Mouse (Mus musculus): Measurements from ENCODE around the gene Alg14. TPM values are rescaled to one million over a fixed set of nuclear protein-coding genes. Genes with fewer than 3 reads are reported as not detected.

The Alg14 gene
- polyA plus RNA-seq, 1 experiment from 2014 or later = 14.2 TPM

DNA sequence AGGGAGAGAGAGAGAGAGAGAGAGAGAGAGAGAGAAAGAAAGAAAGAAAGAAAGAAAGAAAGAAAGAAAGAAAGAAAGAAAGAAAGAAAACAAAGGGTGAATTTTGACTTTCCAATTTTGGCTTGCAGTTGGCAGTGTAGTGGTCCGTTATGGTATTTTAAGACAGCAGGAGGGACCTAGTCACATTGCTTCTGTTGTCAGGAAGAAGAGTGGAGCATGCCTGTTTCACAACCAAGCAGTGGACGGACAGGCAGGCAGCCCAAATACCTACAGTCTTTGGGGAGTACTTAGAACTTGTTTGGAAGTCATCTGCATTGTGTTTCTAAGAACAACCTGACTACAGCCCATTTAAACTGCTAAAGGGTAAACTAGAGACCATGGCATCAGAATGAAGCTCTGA is 47.1 kb downstream of the Alg14 start:
- Histone ChIP-seq H3K27ac (no peak overlapping the region), H3K79me2 (ENCODE audit: inconsistent target) (no peaks in the 10 kb centered on the region), H3K4me3 (ENCODE audit: inconsistent target) (no peak overlapping the region), H3K36me3 (ENCODE audit: inconsistent target) (no peaks in the 10 kb centered on the region)
- WGBS (ENCODE audit: missing documents) = 25% methylated on average over 2 of the region's 2 CpGs

DNA sequence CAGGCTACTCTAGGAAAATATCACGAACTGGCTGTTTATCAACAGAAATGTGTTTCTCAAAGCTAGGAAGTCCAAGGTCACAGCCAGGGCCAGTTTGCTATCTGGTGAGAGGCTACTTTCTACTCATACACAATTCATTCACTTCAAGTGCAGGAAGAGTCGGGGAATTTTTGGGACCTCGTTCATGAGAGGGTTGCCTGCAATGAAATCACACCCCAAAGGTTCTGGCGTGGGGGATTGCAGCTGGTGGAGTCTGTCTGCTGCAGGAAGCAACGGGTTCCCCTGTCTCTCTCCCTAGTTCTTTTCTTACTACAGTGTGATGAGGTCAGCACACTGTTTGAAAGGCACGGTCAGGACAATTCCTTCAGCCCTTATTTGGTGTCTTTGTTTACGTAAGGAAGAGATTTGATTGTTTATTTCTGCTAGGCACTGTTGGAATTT is 48.8 kb downstream of the Alg14 start:
- Histone ChIP-seq H3K4me3 (ENCODE audit: inconsistent target) (no peak overlapping the region), H3K27ac (no peak overlapping the region), H3K36me3 (ENCODE audit: inconsistent target) (no peaks in the 10 kb centered on the region), H3K79me2 (ENCODE audit: inconsistent target) (no peaks in the 10 kb centered on the region)
- WGBS (ENCODE audit: missing documents) = 39% methylated on average over 6 of the region's 7 CpGs

DNA sequence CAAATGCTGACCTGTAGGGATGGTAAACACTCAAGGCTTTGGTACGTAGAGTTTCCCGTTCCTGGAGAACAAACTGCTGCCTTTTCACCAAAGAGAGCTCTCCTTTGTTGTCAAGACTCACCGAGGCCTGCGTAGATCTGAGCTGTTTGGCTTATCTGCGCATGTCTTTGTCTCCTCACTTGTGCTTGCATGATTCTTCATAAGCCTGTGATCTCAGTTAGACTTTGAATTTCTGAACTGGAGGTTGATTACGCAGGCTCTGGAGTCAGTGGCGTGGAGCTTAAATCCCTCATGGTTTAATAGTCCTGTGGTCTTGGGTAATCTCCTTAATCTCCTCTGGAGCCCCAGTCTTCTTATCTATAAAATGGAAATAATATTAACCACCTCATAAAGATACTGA is 51.7 kb downstream of the Alg14 start:
- Histone ChIP-seq H3K36me3 (ENCODE audit: inconsistent target) (no peaks in the 10 kb centered on the region), H3K79me2 (ENCODE audit: inconsistent target) (no peaks in the 10 kb centered on the region), H3K4me3 (ENCODE audit: inconsistent target) (no peak overlapping the region), H3K27ac (no peak overlapping the region)
- 99% methylated on average over 7 of the region's 7 CpGs for WGBS (ENCODE audit: missing documents)

DNA sequence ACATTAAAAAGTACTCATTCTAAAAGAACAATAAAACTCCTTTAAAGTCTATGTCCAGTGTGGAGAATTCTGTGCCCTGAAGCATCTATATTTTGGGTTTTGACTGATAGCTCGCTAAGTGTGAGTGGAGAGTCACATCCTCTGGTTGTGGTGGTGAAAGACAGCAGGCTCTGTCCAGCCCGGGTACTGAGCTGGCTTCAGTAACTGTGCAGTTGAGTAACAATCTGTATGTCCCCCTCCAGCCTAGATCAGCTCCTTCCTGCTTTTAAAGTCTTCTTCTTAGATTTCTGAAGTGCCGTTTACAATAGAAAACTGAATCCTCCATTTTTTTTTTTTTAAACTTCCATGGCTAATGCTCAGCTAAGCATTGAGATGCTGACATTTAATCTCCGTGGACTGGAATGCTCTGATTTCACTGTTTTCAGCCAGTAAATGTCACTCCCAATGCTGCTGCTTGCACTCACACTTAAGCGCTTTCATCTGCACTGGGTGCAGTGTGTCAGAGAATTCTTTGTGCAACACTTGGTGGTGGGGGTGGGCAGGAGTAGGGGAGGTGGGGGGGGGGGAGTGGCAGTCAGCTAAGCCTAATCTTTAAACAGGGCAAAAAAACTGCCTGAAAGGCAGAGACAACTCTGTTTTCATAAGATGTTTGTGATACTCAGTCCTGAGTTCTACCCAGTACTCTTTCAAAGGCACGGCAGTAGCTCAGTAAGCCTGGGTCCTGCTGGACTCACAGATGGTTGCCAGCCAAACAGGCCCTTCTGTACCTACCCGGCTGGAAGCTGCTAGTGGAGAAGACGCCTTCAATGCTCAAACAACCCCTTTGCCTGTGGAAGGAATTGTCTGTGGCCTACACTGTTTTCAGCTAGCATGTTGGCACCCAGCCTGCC is 52.7 kb downstream of the Alg14 start:
- Histone ChIP-seq H3K36me3 (ENCODE audit: inconsistent target) (no peaks in the 10 kb centered on the region), H3K79me2 (ENCODE audit: inconsistent target) (no peaks in the 10 kb centered on the region), H3K27ac (0 out of 2 replicates have a peak overlapping the region, but pooled peaks have one; percentile 8), H3K4me3 (ENCODE audit: inconsistent target) (no peak overlapping the region)
- WGBS (ENCODE audit: missing documents) = 35% methylated on average over 8 of the region's 8 CpGs

GRCm38 (mm10) chr3:121344951-121345642 is 53.5 kb downstream of the Alg14 start:
- Histone ChIP-seq H3K79me2 (ENCODE audit: inconsistent target) (no peaks in the 10 kb centered on the region), H3K36me3 (ENCODE audit: inconsistent target) (no peaks in the 10 kb centered on the region), H3K27ac (0 out of 2 replicates have a peak overlapping the region, but pooled peaks have one; percentile 8), H3K4me3 (ENCODE audit: inconsistent target) (no peak overlapping the region)
- WGBS (ENCODE audit: missing documents) = 17% methylated on average over 10 of the region's 11 CpGs

GRCm38 (mm10) chr3:121345643-121346000 is 54.0 kb downstream of the Alg14 start:
- no peaks in the 10 kb centered on the region for H3K36me3 ChIP-seq (ENCODE audit: inconsistent target)
- H3K4me3 ChIP-seq (ENCODE audit: inconsistent target) = no peak overlapping the region
- no peak overlapping the region for H3K27ac ChIP-seq
- 70% methylated on average over 6 of the region's 6 CpGs for WGBS (ENCODE audit: missing documents)
- no peaks in the 10 kb centered on the region for H3K79me2 ChIP-seq (ENCODE audit: inconsistent target)

DNA sequence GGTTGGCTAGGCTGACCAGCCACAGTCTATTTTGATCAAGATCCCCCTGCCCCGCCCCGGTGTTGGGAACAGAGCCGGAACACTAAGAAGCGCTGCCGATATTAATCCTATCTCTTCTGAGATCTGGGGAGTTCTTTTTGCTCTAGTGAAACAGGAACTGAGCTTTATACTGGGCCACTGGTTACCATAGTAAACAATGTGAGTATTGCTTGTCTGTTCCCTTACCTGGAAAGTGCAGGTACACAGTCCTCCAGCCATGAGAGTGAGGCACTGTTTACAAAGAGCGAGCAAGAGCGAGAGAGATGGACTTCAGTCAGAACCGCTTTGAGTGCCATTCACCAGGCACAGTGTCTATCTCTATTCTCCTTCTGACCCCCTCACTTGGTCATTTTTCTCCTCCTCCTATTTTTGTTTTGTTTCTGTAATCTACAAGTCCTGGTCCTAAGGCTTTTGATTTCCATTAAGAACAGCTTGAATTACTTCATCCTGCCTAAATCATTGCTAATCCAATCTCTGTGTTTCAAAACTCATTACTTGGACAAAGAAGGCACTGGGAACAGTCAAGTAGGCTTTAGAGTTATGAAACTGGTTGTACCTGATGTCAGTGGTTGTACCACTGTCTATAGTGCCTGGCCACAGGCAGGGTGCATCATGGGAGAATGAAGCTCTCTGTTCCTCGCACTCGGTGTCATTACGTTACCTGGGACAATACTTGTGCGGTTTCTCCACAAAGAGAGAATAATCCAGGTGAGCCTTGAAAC is 55.1 kb downstream of the Alg14 start:
- no peaks in the 10 kb centered on the region for H3K79me2 ChIP-seq (ENCODE audit: inconsistent target)
- no peak overlapping the region for H3K27ac ChIP-seq
- no peaks in the 10 kb centered on the region for H3K36me3 ChIP-seq (ENCODE audit: inconsistent target)
- 68% methylated on average over 11 of the region's 12 CpGs for WGBS (ENCODE audit: missing documents)
- H3K4me3 ChIP-seq (ENCODE audit: inconsistent target) = no peak overlapping the region

DNA sequence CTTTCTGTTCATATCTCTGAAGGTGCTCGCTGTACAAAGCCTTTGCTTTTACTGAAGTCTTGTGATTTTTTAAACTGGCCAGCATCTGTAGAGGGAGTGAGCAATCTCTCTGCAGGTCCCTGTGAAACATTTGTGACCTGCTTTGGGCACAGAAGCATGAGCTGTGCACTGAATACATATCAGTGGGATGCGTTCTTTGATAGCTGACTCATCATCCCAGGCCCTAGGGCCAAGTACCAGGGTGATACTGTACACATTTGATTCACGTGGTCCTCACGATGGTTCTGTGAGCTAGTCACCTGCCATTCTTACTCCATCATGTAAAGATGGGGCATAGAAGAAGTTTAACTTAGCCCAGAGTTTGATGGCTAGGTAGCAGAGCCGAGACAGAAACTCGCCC is 57.2 kb downstream of the Alg14 start:
- Histone ChIP-seq H3K27ac (no peak overlapping the region), H3K79me2 (ENCODE audit: inconsistent target) (no peaks in the 10 kb centered on the region), H3K36me3 (ENCODE audit: inconsistent target) (no peaks in the 10 kb centered on the region), H3K4me3 (ENCODE audit: inconsistent target) (no peak overlapping the region)
- 95% methylated on average over 6 of the region's 6 CpGs for WGBS (ENCODE audit: missing documents)

DNA sequence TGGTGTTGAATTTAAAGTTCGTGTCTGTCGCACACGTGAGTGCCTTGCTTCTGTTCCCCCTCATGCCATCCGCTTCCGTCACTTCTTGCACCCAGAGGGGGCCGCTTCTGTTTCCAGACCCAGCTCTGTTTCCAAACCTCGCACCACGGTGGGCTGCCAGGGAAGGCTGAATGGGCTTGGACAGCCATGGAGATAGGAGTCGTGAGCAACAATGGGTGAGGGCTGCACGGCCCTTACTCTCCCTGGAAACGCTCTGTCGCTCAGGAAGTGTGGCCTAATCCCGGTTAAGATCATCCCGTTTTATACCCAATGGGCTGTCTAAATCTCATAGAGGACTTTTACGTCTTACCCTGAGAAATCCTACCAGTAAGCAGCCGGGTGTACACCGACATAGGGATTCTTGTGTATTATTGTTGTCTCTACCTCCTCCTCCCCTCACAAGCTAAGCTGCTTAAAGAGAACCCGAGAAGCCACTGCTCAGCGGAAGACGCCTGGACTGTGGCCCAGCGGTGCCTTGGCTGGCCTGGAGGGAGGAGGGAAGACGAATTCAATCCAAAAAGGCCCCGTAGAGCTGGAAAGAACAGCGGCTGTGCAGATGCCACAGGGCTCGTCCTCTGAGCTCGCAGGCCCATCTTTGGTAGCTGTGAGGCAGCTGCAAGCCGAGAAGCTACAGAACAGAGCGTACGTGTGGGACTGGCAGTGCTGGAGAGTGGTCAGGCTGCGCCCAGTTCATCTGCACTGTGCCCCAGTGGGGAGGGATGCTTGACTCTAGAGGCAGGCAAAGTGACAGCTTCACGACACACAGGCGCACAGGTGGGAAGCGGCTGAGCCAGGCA is 58.0 kb downstream of the Alg14 start:
- Histone ChIP-seq H3K36me3 (ENCODE audit: inconsistent target) (no peaks in the 10 kb centered on the region), H3K79me2 (ENCODE audit: inconsistent target) (no peaks in the 10 kb centered on the region), H3K4me3 (ENCODE audit: inconsistent target) (no peak overlapping the region), H3K27ac (no peak overlapping the region)
- WGBS (ENCODE audit: missing documents) = 96% methylated on average over 32 of the region's 33 CpGs

- WGBS (ENCODE audit: missing documents) = 49% methylated on average over 6 of the region's 6 CpGs
- Histone ChIP-seq H3K79me2 (ENCODE audit: inconsistent target) (no peaks in the 10 kb centered on the region), H3K36me3 (ENCODE audit: inconsistent target) (no peaks in the 10 kb centered on the region), H3K4me3 (ENCODE audit: inconsistent target) (no peak overlapping the region), H3K27ac (no peak overlapping the region)
Observed at GRCm38 (mm10) chr3:121351257-121351656, 59.7 kb downstream of the Alg14 start.

- Histone ChIP-seq H3K27ac (no peak overlapping the region), H3K36me3 (ENCODE audit: inconsistent target) (no peaks in the 10 kb centered on the region), H3K4me3 (ENCODE audit: inconsistent target) (no peak overlapping the region), H3K79me2 (ENCODE audit: inconsistent target) (no peaks in the 10 kb centered on the region)
- WGBS (ENCODE audit: missing documents) = 55% methylated on average over 9 of the region's 9 CpGs
Observed at GRCm38 (mm10) chr3:121354281-121354680, 62.7 kb downstream of the Alg14 start.

- H3K79me2 ChIP-seq (ENCODE audit: inconsistent target) = no peaks in the 10 kb centered on the region
- 82% methylated on average over 18 of the region's 18 CpGs for WGBS (ENCODE audit: missing documents)
- H3K4me3 ChIP-seq (ENCODE audit: inconsistent target) = no peak overlapping the region
- no peaks in the 10 kb centered on the region for H3K36me3 ChIP-seq (ENCODE audit: inconsistent target)
- no peak overlapping the region for H3K27ac ChIP-seq
Observed at GRCm38 (mm10) chr3:121354861-121355470, 63.4 kb downstream of the Alg14 start.

DNA sequence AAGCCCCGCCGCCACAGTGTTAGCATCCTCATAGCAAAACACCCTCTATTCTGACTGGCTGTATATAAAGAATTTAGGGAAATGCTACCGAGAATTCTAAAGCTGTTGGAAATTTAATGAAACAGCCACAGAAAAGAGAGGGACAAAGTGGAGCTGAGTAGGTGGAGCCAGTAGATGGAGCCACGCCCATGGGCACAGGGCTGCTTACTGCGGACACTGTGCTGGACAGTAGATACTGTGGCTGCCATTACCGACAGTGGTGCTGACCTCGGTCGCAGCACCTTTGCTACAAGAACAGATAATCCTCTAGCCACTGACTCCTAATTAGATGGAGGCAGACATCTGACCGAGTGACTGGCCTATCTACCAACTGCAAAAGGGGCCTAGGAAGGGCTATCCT is 64.0 kb downstream of the Alg14 start:
- H3K27ac ChIP-seq = no peak overlapping the region
- WGBS (ENCODE audit: missing documents) = 93% methylated on average over 9 of the region's 9 CpGs
- no peaks in the 10 kb centered on the region for H3K36me3 ChIP-seq (ENCODE audit: inconsistent target)
- no peaks in the 10 kb centered on the region for H3K79me2 ChIP-seq (ENCODE audit: inconsistent target)
- H3K4me3 ChIP-seq (ENCODE audit: inconsistent target) = no peak overlapping the region

- 96% methylated on average over 6 of the region's 6 CpGs for WGBS (ENCODE audit: missing documents)
- no peak overlapping the region for H3K4me3 ChIP-seq (ENCODE audit: inconsistent target)
- H3K36me3 ChIP-seq (ENCODE audit: inconsistent target) = no peaks in the 10 kb centered on the region
- H3K79me2 ChIP-seq (ENCODE audit: inconsistent target) = no peaks in the 10 kb centered on the region
- no peak overlapping the region for H3K27ac ChIP-seq
Observed at GRCm38 (mm10) chr3:121356111-121356510, 64.5 kb downstream of the Alg14 start.

All from macrophage (primary cell).